Mouse (Mus musculus): ENCODE data around the gene Hps6. TPM values are rescaled to one million over a fixed set of nuclear protein-coding genes. Genes with fewer than 3 reads are reported as not detected.

The Hps6 gene
- polyA plus RNA-seq, 1 experiment from 2014 or later, result 15.6 TPM

GRCm38 (mm10) chr19:46044271-46044992 lies 41.1 kb downstream of the Hps6 start, which contains the start of gene Pprc1:
Pprc1 (plus strand) TSS chr19:46044886.
- ChIA-PET CTCF (no interaction called here), POLR2A (interaction anchor here (1.5 to 1.8 kb wide), 2 partner anchors 7 to 13 kb away, joined by 5 to 7 read pairs; no protein-coding TSS in a partner anchor)
- H3K27me3 ChIP-seq, result no peaks in the 10 kb centered on the region
- ATAC-seq, result no peak
- no peak for TF ChIP-seq CTCF (IDR thresholded peaks at IDR 0.05)
- in situ Hi-C loops (cut with MboI; ENCODE audit: low pct_unique_long_range_greater_than_20kb), result no loop called here
- DNase-seq (ENCODE audit: low read depth, low spot score), result no peak

GRCm38 (mm10) chr19:46044993-46045695 lies 41.8 kb downstream of the Hps6 start, which contains the start of gene Ldb1:
Ldb1 (minus strand) TSS chr19:46045214.
- POLR2A ChIA-PET, result interaction anchor here (0.8 to 1.8 kb wide), 5 partner anchors 8 to 53 kb away, joined by 3 to 7 read pairs (median 4); no protein-coding TSS in a partner anchor
- no peaks in the 10 kb centered on the region for H3K27me3 ChIP-seq
- CTCF ChIA-PET, result interaction anchor here (1.2 kb wide), 1 partner anchor 41 kb away, joined by 5 read pairs; no protein-coding TSS in a partner anchor
- no peak for TF ChIP-seq CTCF (IDR thresholded peaks at IDR 0.05)
- DNase-seq (ENCODE audit: low read depth, low spot score) (no peak), ATAC-seq (peak; percentile 59)
- in situ Hi-C loops (cut with MboI; ENCODE audit: low pct_unique_long_range_greater_than_20kb), result no loop called here

DNA sequence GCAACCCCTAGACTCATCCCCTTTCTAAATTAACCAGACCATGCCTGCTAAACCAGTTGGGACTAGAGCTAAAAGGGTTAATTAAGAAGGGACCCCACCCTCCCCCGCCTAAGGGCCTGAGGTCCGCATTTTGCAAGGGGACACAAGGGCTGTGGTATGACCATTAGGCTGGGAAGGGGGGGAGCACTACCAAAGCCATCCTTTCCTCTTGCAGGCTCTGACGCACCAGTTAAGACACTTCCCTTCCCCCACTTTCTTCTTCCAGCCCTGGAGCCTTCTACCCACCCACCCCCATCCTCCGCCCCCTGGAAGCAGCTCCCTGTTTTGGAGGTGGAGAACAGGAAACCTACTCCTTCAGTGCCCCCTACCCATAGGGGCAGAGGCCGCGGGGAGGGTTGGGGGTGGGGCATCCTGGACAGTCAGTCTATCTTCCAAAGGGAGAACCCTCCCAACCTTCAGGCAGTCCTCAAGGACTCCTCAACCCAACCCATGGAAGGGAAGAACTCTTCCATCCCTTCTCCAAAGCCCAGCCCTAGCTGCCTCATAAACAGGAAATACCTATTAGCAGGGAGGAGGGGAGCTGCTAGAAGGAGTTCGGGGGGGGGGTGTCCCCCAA lies 42.5 kb downstream of the Hps6 start:
- ChIA-PET CTCF (interaction anchor here (1.0 to 1.2 kb wide), 2 partner anchors 10 to 40 kb away, joined by 5 read pairs; no protein-coding TSS in a partner anchor), POLR2A (interaction anchor here (0.8 to 1.8 kb wide), 5 partner anchors 9 to 54 kb away, joined by 3 to 7 read pairs (median 4); no protein-coding TSS in a partner anchor)
- no peaks in the 10 kb centered on the region for H3K27me3 ChIP-seq
- TF ChIP-seq CTCF (IDR thresholded peaks at IDR 0.05), result no peak
- in situ Hi-C loops (cut with MboI; ENCODE audit: low pct_unique_long_range_greater_than_20kb), result no loop called here
- DNase-seq (ENCODE audit: low read depth, low spot score), result no peak
- ATAC-seq, result peak; percentile 42

DNA sequence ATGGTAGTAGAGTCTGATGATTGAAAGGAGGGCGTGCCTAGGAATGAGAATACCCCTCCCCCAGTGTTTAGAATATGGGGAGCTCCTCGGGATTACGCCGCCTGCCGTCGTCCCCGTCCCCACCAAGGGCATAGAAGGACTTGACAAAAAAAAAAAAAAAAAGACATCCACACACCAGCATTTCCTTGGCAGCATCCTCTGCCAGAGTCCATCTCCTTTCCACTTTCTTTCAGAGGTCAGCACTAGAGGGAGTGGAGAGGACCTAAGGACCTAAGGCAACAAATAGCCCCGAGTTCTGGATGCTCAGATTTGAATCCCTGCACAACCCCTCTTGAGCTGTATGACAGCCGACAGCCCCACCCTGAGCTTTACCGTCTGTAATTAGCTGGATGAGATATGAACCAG lies 43.3 kb downstream of the Hps6 start:
- ATAC-seq (no peak), DNase-seq (ENCODE audit: low read depth, low spot score) (no peak)
- in situ Hi-C loops (cut with MboI; ENCODE audit: low pct_unique_long_range_greater_than_20kb), result no loop called here
- no peak for TF ChIP-seq CTCF (IDR thresholded peaks at IDR 0.05)
- no peaks in the 10 kb centered on the region for H3K27me3 ChIP-seq
- ChIA-PET CTCF (interaction anchor here (1.0 kb wide), 1 partner anchor 9 kb away, joined by 5 read pairs; no protein-coding TSS in a partner anchor), POLR2A (interaction anchor here (1.8 kb wide), 1 partner anchor 10 kb away, joined by 7 read pairs; no protein-coding TSS in a partner anchor)

GRCm38 (mm10) chr19:46047426-46047825 lies 44.1 kb downstream of the Hps6 start:
- DNase-seq (ENCODE audit: low read depth, low spot score), result no peak
- no peak for ATAC-seq
- TF ChIP-seq CTCF (IDR thresholded peaks at IDR 0.05), result no peak
- H3K27me3 ChIP-seq, result no peaks in the 10 kb centered on the region
- POLR2A ChIA-PET, result no interaction called here
- in situ Hi-C loops (cut with MboI; ENCODE audit: low pct_unique_long_range_greater_than_20kb), result no loop called here
- CTCF ChIA-PET, result interaction anchor here (0.9 kb wide), 1 partner anchor 9 kb away, joined by 3 read pairs; no protein-coding TSS in a partner anchor

DNA sequence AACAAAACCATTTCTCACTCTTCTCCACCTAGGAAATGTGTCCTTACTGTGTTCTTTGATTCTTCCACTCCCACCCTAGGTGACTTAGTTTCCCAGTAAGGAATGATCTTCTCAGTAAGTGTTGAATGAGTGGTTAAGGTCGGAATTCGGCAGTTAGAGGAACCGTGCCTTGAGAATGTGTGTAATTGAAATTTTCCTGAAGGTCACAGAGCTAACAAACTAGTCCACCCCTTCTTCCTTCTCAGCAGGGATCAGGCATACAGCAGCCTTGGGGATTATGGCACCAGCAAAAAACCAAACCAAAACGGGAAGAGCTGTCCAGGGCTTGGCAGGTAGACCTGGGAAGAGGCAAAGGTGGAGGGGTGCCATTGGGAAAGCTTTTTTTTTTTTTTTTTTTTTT lies 45.8 kb downstream of the Hps6 start:
- no peaks in the 10 kb centered on the region for H3K27me3 ChIP-seq
- CTCF ChIA-PET, result no interaction called here
- POLR2A ChIA-PET, result interaction anchor here (0.6 kb wide), 1 partner anchor 46 kb away, joined by 4 read pairs; no protein-coding TSS in a partner anchor
- in situ Hi-C loops (cut with MboI; ENCODE audit: low pct_unique_long_range_greater_than_20kb), result no loop called here
- no peak for TF ChIP-seq CTCF (IDR thresholded peaks at IDR 0.05)
- DNase-seq (ENCODE audit: low read depth, low spot score) (no peak), ATAC-seq (no peak)

DNA sequence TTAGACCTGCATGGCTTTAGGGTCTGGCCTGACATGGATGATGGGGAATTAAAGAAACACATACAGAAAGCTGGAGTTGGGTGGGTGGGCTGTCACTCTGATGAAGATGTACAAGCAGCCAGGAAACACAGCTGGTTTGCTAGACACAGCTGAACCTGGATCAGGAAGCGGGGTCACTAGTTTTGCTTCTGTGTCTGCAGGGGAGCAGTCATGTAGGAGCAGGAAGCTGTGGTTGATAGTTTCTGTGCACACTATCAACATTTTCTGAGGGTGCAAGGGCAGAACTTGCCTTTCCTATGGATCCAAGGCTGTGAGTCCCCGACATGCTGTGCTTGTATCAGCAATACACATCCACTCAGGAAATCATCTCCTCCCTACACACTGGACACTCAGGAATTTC lies 47.2 kb downstream of the Hps6 start:
- TF ChIP-seq CTCF (IDR thresholded peaks at IDR 0.05), result no peak
- H3K27me3 ChIP-seq, result no peaks in the 10 kb centered on the region
- ChIA-PET POLR2A (interaction anchor here (0.7 kb wide), 1 partner anchor 22 kb away, joined by 3 read pairs; no protein-coding TSS in a partner anchor), CTCF (no interaction called here)
- ATAC-seq (no peak), DNase-seq (ENCODE audit: low read depth, low spot score) (no peak)
- in situ Hi-C loops (cut with MboI; ENCODE audit: low pct_unique_long_range_greater_than_20kb), result no loop called here

Other genes with a start within 250 kb of the Hps6 start
- 86.3 TPM for gene Mgea5, start 219.7 kb upstream of the Hps6 start, polyA plus RNA-seq (2021)
- 0.10 TPM for gene Kcnip2, start 187.4 kb upstream of the Hps6 start, polyA plus RNA-seq (2021)
- gene Armh3, start 5.0 kb upstream of the Hps6 start, polyA plus RNA-seq (2021), result 18.4 TPM
- 33.2 TPM for gene Pprc1, start 41.4 kb downstream of the Hps6 start, polyA plus RNA-seq (2021)
- gene Ldb1, start 41.7 kb downstream of the Hps6 start, polyA plus RNA-seq (2021), result 169 TPM
- 66.3 TPM for gene Nolc1, start 72.4 kb downstream of the Hps6 start, polyA plus RNA-seq (2021)
- not detected for gene Elovl3, start 128.4 kb downstream of the Hps6 start, polyA plus RNA-seq (2021)
- not detected for gene Pitx3, start 144.8 kb downstream of the Hps6 start, polyA plus RNA-seq (2021)
- 55.0 TPM for gene Gbf1, start 149.0 kb downstream of the Hps6 start, polyA plus RNA-seq (2021)

Data from Patski (cell line).